ENCODE assay signal across 8 mouse cellular contexts in genomic region chr15:79108421-79109320, GRCm38 (mm10). TPM values are rescaled to one million over a fixed set of nuclear protein-coding genes. Genes with fewer than 3 reads are reported as not detected.
DNase-seq lines count a peak whose midpoint lies in the region; ATAC-seq lines count a peak whose summit lies in the region.

Gene Micall1, plus strand, starts transcription at chr15:79108898.

- DNase-seq in R1 (ENCODE audit: low read depth, low spot score): peak; percentile 60
- DNase-seq in cerebellum, postnatal 10 days: peak; percentile 85 to 86
- peak; percentile 48 to 62 for DNase-seq in gastrocnemius, adult 8-10 months (ENCODE audit: low spot score in 2 of 2)
- DNase-seq in left cerebral cortex, adult 8-10 months (ENCODE audit: low spot score in 2 of 2): peak in 1 of 2 experiments; percentile 28
- peak; percentile 52 for DNase-seq in skeletal muscle tissue, adult 2 months (ENCODE audit: low read depth, low spot score)
- no peak for DNase-seq in c-Kit-positive CD71-positive TER-119-positive erythroid progenitor cells, embryonic 14.5 days (ENCODE audit: low spot score)

- H3K4me2 ChIP-seq in hindbrain, embryonic 16.5 days (ENCODE audit: low read length): peak within 1 kb of the TSS; percentile 70

- peak within 1 kb of the TSS; percentile 89 for H3K9ac ChIP-seq in hindbrain, embryonic 16.5 days (ENCODE audit: low read depth, low read length)

- no peaks in the 10 kb centered on the region for H3K27me3 ChIP-seq in hindbrain, embryonic 16.5 days (replicated peaks; ENCODE audit: control insufficient read depth, insufficient read depth, low read length)

- 1% methylated on average over 41 of the region's 85 CpGs for WGBS in hindbrain, embryonic 16.5 days

- peak; percentile 79 for ATAC-seq in hindbrain, embryonic 16.5 days
- ATAC-seq in megakaryocyte, adult 5-6 weeks (ENCODE audit: poor library complexity, severe bottlenecking): peak; percentile 78

- peak within 1 kb of the TSS; percentile 69 for H3K4me3 ChIP-seq in hindbrain, embryonic 16.5 days (ENCODE audit: low read length)

- peaks cover 15% of the 10 kb centered on the region for H3K4me1 ChIP-seq in hindbrain, embryonic 16.5 days (ENCODE audit: control insufficient read depth, insufficient read depth, low read depth, low read length)

- H3K27ac ChIP-seq in hindbrain, embryonic 16.5 days (ENCODE audit: low read depth, low read length): peak within 1 kb of the TSS; percentile 75

- no peaks in the 10 kb centered on the region for H3K9me3 ChIP-seq in hindbrain, embryonic 16.5 days (ENCODE audit: control insufficient read depth, low read length)

- no peaks in the 10 kb centered on the region for H3K36me3 ChIP-seq in hindbrain, embryonic 16.5 days (ENCODE audit: control insufficient read depth, insufficient read depth, low read length)

RNA-seq across cellular contexts. Expression of gene Micall1, which starts in this region (rescaled TPM):
- total RNA-seq in gastrocnemius, adult 8-10 months (2022): 10 to 100 TPM in 3 of 4 experiments, 1 to 10 TPM in 1; 9.8 to 12.6 (median 11.2) TPM
- polyA plus RNA-seq in hindbrain, embryonic 16.5 days (2015; fragmentation: Nextera tagmentation; extraction: Ambion mirVana): 11.6 and 13.9 TPM in 2 replicates
- total RNA-seq in left cerebral cortex, adult 8-10 months (2022): 10 to 100 TPM; 28.9 to 32.0 (median 30.4) TPM
- 4.4 and 6.1 TPM in 2 replicates for total RNA-seq in megakaryocyte, adult 5-6 weeks (2015)
- 3.6 and 6.3 TPM in 2 replicates for total RNA-seq in megakaryocyte, adult 5-6 weeks (2017)
